Mouse (Mus musculus): ENCODE measurements around the gene Snrnp27. TPM values are rescaled to one million over a fixed set of nuclear protein-coding genes. Genes with fewer than 3 reads are reported as not detected.

The Snrnp27 gene
- total and polyA plus RNA-seq, 3 experiments: 13.7 to 51.7 (median 46.6) TPM

GRCm38 (mm10) chr6:86708072-86708774 is 23.9 kb upstream of the Snrnp27 start:
- H3K36me3 ChIP-seq (ENCODE audit: control insufficient read depth, insufficient read depth, low read length): no peaks in the 10 kb centered on the region; the same call in 1 of the 2 replicates
- 92% methylated on average over 4 of the region's 4 CpGs for WGBS
- no peak overlapping the region for H3K4me3 ChIP-seq
- TF ChIP-seq CTCF (IDR thresholded peaks at IDR 0.05) (no peak), POLR2A (IDR thresholded peaks at IDR 0.05; ENCODE audit: insufficient read depth, low read depth, low read length) (no peak), EP300 (IDR thresholded peaks at IDR 0.05; ENCODE audit: insufficient read depth, low read depth, low read length) (no peak)
- no peak overlapping the region for H3K9ac ChIP-seq (ENCODE audit: low read depth, low read length)
- DNase-seq: no peak
- no peaks in the 10 kb centered on the region for H3K4me1 ChIP-seq (ENCODE audit: control insufficient read depth, insufficient read depth, low read length)
- intact Hi-C loops (cut with DNase I): no loop called here
- no peak overlapping the region for H3K27ac ChIP-seq
- no peaks in the 10 kb centered on the region for H3K79me2 ChIP-seq (replicated peaks; ENCODE audit: control insufficient read depth, insufficient read depth, low read length)
- H3K27me3 ChIP-seq (ENCODE audit: control insufficient read depth, insufficient read depth, low read length): no peaks in the 10 kb centered on the region

- Histone ChIP-seq H3K79me2 (replicated peaks; ENCODE audit: control insufficient read depth, insufficient read depth, low read length) (no peaks in the 10 kb centered on the region), H3K36me3 (ENCODE audit: control insufficient read depth, insufficient read depth, low read length) (no peaks in the 10 kb centered on the region), H3K4me3 (no peak overlapping the region), H3K4me1 (ENCODE audit: control insufficient read depth, insufficient read depth, low read length) (no peaks in the 10 kb centered on the region), H3K27ac (no peak overlapping the region), H3K9ac (ENCODE audit: low read depth, low read length) (no peak overlapping the region), H3K27me3 (ENCODE audit: control insufficient read depth, insufficient read depth, low read length) (no peaks in the 10 kb centered on the region)
- DNase-seq: no peak
- intact Hi-C loops (cut with DNase I): no loop called here
- WGBS: 90% methylated on average over 9 of the region's 9 CpGs
- no peak for TF ChIP-seq CTCF (IDR thresholded peaks at IDR 0.05)
- no peak for TF ChIP-seq EP300 (IDR thresholded peaks at IDR 0.05; ENCODE audit: insufficient read depth, low read depth, low read length)
- TF ChIP-seq POLR2A (IDR thresholded peaks at IDR 0.05; ENCODE audit: insufficient read depth, low read depth, low read length): no peak
These were observed 18.3 kb upstream of the Snrnp27 start for GRCm38 (mm10) chr6:86702577-86702976.

- Histone ChIP-seq H3K27me3 (ENCODE audit: control insufficient read depth, insufficient read depth, low read length) (no peaks in the 10 kb centered on the region), H3K9ac (ENCODE audit: low read depth, low read length) (no peak overlapping the region), H3K27ac (no peak overlapping the region), H3K4me1 (ENCODE audit: control insufficient read depth, insufficient read depth, low read length) (no peaks in the 10 kb centered on the region), H3K36me3 (ENCODE audit: control insufficient read depth, insufficient read depth, low read length) (no peaks in the 10 kb centered on the region), H3K4me3 (no peak overlapping the region), H3K79me2 (replicated peaks; ENCODE audit: control insufficient read depth, insufficient read depth, low read length) (no peaks in the 10 kb centered on the region)
- no peak for TF ChIP-seq EP300 (IDR thresholded peaks at IDR 0.05; ENCODE audit: insufficient read depth, low read depth, low read length)
- DNase-seq: no peak
- WGBS: 84% methylated on average over 6 of the region's 6 CpGs
- intact Hi-C loops (cut with DNase I): no loop called here
These were observed 13.6 kb upstream of the Snrnp27 start for GRCm38 (mm10) chr6:86697903-86698302.

- Histone ChIP-seq H3K27ac (no peak overlapping the region), H3K27me3 (ENCODE audit: control insufficient read depth, insufficient read depth, low read length) (no peaks in the 10 kb centered on the region), H3K4me3 (no peak overlapping the region), H3K36me3 (ENCODE audit: control insufficient read depth, insufficient read depth, low read length) (no peaks in the 10 kb centered on the region), H3K9ac (ENCODE audit: low read depth, low read length) (no peak overlapping the region), H3K79me2 (replicated peaks; ENCODE audit: control insufficient read depth, insufficient read depth, low read length) (no peaks in the 10 kb centered on the region), H3K4me1 (ENCODE audit: control insufficient read depth, insufficient read depth, low read length) (no peaks in the 10 kb centered on the region)
- no peak for DNase-seq
- TF ChIP-seq POLR2A (IDR thresholded peaks at IDR 0.05; ENCODE audit: insufficient read depth, low read depth, low read length) (no peak), EP300 (IDR thresholded peaks at IDR 0.05; ENCODE audit: insufficient read depth, low read depth, low read length) (no peak), CTCF (IDR thresholded peaks at IDR 0.05) (no peak)
- 89% methylated on average over 10 of the region's 10 CpGs for WGBS
- intact Hi-C loops (cut with DNase I): no loop called here
These were observed 11.9 kb upstream of the Snrnp27 start for GRCm38 (mm10) chr6:86696213-86696612.

GRCm38 (mm10) chr6:86694465-86694864 is 10.1 kb upstream of the Snrnp27 start:
- DNase-seq: peak; percentile 38 to 53
- Histone ChIP-seq H3K36me3 (ENCODE audit: control insufficient read depth, insufficient read depth, low read length) (no peaks in the 10 kb centered on the region), H3K4me3 (no peak overlapping the region), H3K79me2 (replicated peaks; ENCODE audit: control insufficient read depth, insufficient read depth, low read length) (no peaks in the 10 kb centered on the region), H3K27ac (no peak overlapping the region), H3K27me3 (ENCODE audit: control insufficient read depth, insufficient read depth, low read length) (no peaks in the 10 kb centered on the region), H3K9ac (ENCODE audit: low read depth, low read length) (no peak overlapping the region), H3K4me1 (ENCODE audit: control insufficient read depth, insufficient read depth, low read length) (no peaks in the 10 kb centered on the region)
- intact Hi-C loops (cut with DNase I): no loop called here
- no peak for TF ChIP-seq EP300 (IDR thresholded peaks at IDR 0.05; ENCODE audit: insufficient read depth, low read depth, low read length)
- TF ChIP-seq CTCF (IDR thresholded peaks at IDR 0.05): peak; percentile 87

GRCm38 (mm10) chr6:86689671-86690070 is 5.3 kb upstream of the Snrnp27 start:
- H3K27ac ChIP-seq: no peak overlapping the region
- DNase-seq: no peak
- intact Hi-C loops (cut with DNase I): loop anchor here (10.0 kb wide), 1 partner anchor 725 kb away; the partner anchor contains the start of gene Dusp11
- no peak overlapping the region for H3K4me3 ChIP-seq
- 89% methylated on average over 3 of the region's 3 CpGs for WGBS
- H3K4me1 ChIP-seq (ENCODE audit: control insufficient read depth, insufficient read depth, low read length): peaks cover 1% of the 10 kb centered on the region; the same call in 1 of the 2 replicates
- no peak overlapping the region for H3K9ac ChIP-seq (ENCODE audit: low read depth, low read length)
- no peaks in the 10 kb centered on the region for H3K27me3 ChIP-seq (ENCODE audit: control insufficient read depth, insufficient read depth, low read length)
- H3K36me3 ChIP-seq (ENCODE audit: control insufficient read depth, insufficient read depth, low read length): no peaks in the 10 kb centered on the region
- no peaks in the 10 kb centered on the region for H3K79me2 ChIP-seq (replicated peaks; ENCODE audit: control insufficient read depth, insufficient read depth, low read length)
- no peak for TF ChIP-seq CTCF (IDR thresholded peaks at IDR 0.05)
- no peak for TF ChIP-seq POLR2A (IDR thresholded peaks at IDR 0.05; ENCODE audit: insufficient read depth, low read depth, low read length)
- no peak for TF ChIP-seq EP300 (IDR thresholded peaks at IDR 0.05; ENCODE audit: insufficient read depth, low read depth, low read length)

Measured in heart, adult 2 months (tissue).